Mouse (Mus musculus): ENCODE data around the gene Kcnk13. TPM values are rescaled to one million over a fixed set of nuclear protein-coding genes. Genes with fewer than 3 reads are reported as not detected.
A peak's percentile ranks its signal among the peaks of the same experiment; 100 is the strongest.

Kcnk13 gene
- total RNA-seq, 1 experiment, result 0.49 TPM

DNA sequence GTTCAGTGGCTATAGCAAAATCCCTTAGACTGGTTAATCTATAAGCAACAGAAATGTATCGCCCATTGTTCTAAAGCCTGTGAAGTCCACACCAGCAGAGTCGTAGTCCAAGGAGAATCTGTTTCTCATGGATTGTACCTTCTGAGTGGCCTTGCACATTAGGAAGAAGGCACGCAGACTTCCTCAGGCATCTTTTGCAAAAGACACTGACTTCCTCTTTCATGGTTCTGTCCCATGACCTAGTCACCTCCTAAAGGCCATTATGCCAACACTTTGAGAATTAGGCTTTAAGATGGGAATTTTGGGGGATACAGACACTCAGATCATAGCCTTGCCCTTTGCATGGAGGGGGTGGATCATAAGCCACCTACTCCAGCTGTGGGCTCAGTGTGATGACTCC is 48.5 kb downstream of the Kcnk13 start:
- 0 out of 4 replicates have a peak, but pooled peaks cover 0 to 2% of the 10 kb centered on the region in 2 experiments for H3K4me1 ChIP-seq (ENCODE audit: control insufficient read depth in 2 of 2, insufficient read depth in 2 of 2, low read length in 2 of 2, poor library complexity in 1 of 2)
- no peak for TF ChIP-seq ZNF384 (IDR thresholded peaks at IDR 0.05; ENCODE audit: low read depth, low read length)
- TF ChIP-seq HCFC1 (IDR thresholded peaks at IDR 0.05; ENCODE audit: borderline replicate concordance, insufficient read depth, low read length), result no peak
- no peak for TF ChIP-seq ZC3H11A (IDR thresholded peaks at IDR 0.05; ENCODE audit: borderline replicate concordance, low read depth, low read length)
- no peak for TF ChIP-seq CHD2 (IDR thresholded peaks at IDR 0.05; ENCODE audit: low read depth, low read length)
- TF ChIP-seq MAFK (IDR thresholded peaks at IDR 0.05; ENCODE audit: insufficient read depth, low read depth, low read length), result no peak
- no peak overlapping the region for H3K9ac ChIP-seq (ENCODE audit: insufficient read depth, low read depth, low read length, poor library complexity, severe bottlenecking)
- no peaks in the 10 kb centered on the region for H3K36me3 ChIP-seq (ENCODE audit: control insufficient read depth, insufficient read depth, low read length, poor library complexity, severe bottlenecking)
- H3K9me3 ChIP-seq (ENCODE audit: control insufficient read depth, insufficient read depth, low read depth, low read length), result no peaks in the 10 kb centered on the region
- no peak overlapping the region for H3K4me3 ChIP-seq (ENCODE audit: insufficient read depth in 1 of 2, low read depth in 1 of 2, low read length in 2 of 2, poor library complexity in 1 of 2, severe bottlenecking in 1 of 2)
- no peak overlapping the region for H3K27ac ChIP-seq (ENCODE audit: insufficient read depth, low read depth, low read length, poor library complexity, severe bottlenecking)
- in situ Hi-C loops (cut with MboI; ENCODE audit: low sequenced_read_pairs in 2 of 2, unreplicated experiment in 2 of 2), result no loop called here
- no peak for DNase-seq (ENCODE audit: low read depth, low spot score)

DNA sequence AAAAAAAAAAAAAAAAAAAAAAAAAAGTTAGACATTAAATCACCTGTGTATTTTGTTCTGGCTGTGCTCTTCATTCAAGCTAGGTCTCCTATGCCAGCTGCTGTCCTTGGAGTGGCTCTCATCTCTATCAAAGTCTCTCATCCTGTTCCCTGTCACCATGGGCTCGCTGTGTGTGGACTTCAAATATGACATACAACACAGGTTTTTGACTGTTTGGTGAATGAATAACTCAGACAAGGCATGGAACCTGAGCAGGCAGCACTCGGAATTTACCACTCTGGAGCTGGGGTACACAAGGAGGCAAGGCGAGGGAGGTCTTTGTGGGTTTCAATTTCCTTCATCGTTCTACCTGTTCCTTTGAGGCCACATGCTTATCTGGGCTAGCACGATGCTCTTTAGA is 50.8 kb downstream of the Kcnk13 start:
- no peak overlapping the region for H3K27ac ChIP-seq (ENCODE audit: insufficient read depth, low read depth, low read length, poor library complexity, severe bottlenecking)
- in situ Hi-C loops (cut with MboI; ENCODE audit: low sequenced_read_pairs in 2 of 2, unreplicated experiment in 2 of 2), result no loop called here
- H3K4me3 ChIP-seq (ENCODE audit: insufficient read depth in 1 of 2, low read depth in 1 of 2, low read length in 2 of 2, poor library complexity in 1 of 2, severe bottlenecking in 1 of 2), result no peak overlapping the region
- H3K9me3 ChIP-seq (ENCODE audit: control insufficient read depth, insufficient read depth, low read depth, low read length), result no peaks in the 10 kb centered on the region
- no peak overlapping the region for H3K9ac ChIP-seq (ENCODE audit: insufficient read depth, low read depth, low read length, poor library complexity, severe bottlenecking)
- H3K36me3 ChIP-seq (ENCODE audit: control insufficient read depth, insufficient read depth, low read length, poor library complexity, severe bottlenecking), result no peaks in the 10 kb centered on the region
- TF ChIP-seq ZC3H11A (IDR thresholded peaks at IDR 0.05; ENCODE audit: borderline replicate concordance, low read depth, low read length) (no peak), MAFK (IDR thresholded peaks at IDR 0.05; ENCODE audit: insufficient read depth, low read depth, low read length) (no peak), CHD2 (IDR thresholded peaks at IDR 0.05; ENCODE audit: low read depth, low read length) (no peak), HCFC1 (IDR thresholded peaks at IDR 0.05; ENCODE audit: borderline replicate concordance, insufficient read depth, low read length) (no peak), ZNF384 (IDR thresholded peaks at IDR 0.05; ENCODE audit: low read depth, low read length) (peak; percentile 49; the same call in 1 of the 2 replicates)
- DNase-seq (ENCODE audit: low read depth, low spot score), result no peak
- 0 out of 4 replicates have a peak, but pooled peaks cover 0 to 2% of the 10 kb centered on the region in 2 experiments for H3K4me1 ChIP-seq (ENCODE audit: control insufficient read depth in 2 of 2, insufficient read depth in 2 of 2, low read length in 2 of 2, poor library complexity in 1 of 2)

DNA sequence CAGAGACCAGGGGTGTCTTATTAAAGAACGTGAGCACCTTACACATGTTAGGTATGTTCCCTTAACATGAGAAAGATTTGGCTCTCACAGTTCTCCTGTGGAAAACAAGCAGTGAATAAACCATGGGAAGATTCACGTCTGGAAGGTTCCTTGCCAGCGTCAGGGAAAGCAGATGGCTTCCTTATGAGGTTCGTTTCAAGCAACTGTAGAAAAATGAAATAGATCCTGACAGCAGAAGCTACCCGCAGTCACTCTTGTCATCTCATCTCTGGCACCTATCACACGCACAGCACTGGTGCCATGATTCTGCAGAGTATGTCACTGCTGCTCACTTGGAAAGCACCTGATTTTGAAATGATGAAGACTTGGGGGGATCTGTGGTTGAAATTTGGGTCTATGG is 53.4 kb downstream of the Kcnk13 start:
- TF ChIP-seq MAFK (IDR thresholded peaks at IDR 0.05; ENCODE audit: insufficient read depth, low read depth, low read length) (no peak), CHD2 (IDR thresholded peaks at IDR 0.05; ENCODE audit: low read depth, low read length) (no peak), ZC3H11A (IDR thresholded peaks at IDR 0.05; ENCODE audit: borderline replicate concordance, low read depth, low read length) (no peak), HCFC1 (IDR thresholded peaks at IDR 0.05; ENCODE audit: borderline replicate concordance, insufficient read depth, low read length) (no peak), ZNF384 (IDR thresholded peaks at IDR 0.05; ENCODE audit: low read depth, low read length) (no peak)
- Histone ChIP-seq H3K36me3 (ENCODE audit: control insufficient read depth, insufficient read depth, low read length, poor library complexity, severe bottlenecking) (no peaks in the 10 kb centered on the region), H3K4me1 (ENCODE audit: control insufficient read depth in 2 of 2, insufficient read depth in 2 of 2, low read length in 2 of 2, poor library complexity in 1 of 2) (0 out of 4 replicates have a peak, but pooled peaks cover 0 to 2% of the 10 kb centered on the region in 2 experiments), H3K9me3 (ENCODE audit: control insufficient read depth, insufficient read depth, low read depth, low read length) (no peaks in the 10 kb centered on the region), H3K27ac (ENCODE audit: insufficient read depth, low read depth, low read length, poor library complexity, severe bottlenecking) (no peak overlapping the region), H3K9ac (ENCODE audit: insufficient read depth, low read depth, low read length, poor library complexity, severe bottlenecking) (no peak overlapping the region), H3K4me3 (ENCODE audit: insufficient read depth in 1 of 2, low read depth in 1 of 2, low read length in 2 of 2, poor library complexity in 1 of 2, severe bottlenecking in 1 of 2) (no peak overlapping the region)
- in situ Hi-C loops (cut with MboI; ENCODE audit: low sequenced_read_pairs in 2 of 2, unreplicated experiment in 2 of 2), result no loop called here
- DNase-seq (ENCODE audit: low read depth, low spot score), result no peak

DNA sequence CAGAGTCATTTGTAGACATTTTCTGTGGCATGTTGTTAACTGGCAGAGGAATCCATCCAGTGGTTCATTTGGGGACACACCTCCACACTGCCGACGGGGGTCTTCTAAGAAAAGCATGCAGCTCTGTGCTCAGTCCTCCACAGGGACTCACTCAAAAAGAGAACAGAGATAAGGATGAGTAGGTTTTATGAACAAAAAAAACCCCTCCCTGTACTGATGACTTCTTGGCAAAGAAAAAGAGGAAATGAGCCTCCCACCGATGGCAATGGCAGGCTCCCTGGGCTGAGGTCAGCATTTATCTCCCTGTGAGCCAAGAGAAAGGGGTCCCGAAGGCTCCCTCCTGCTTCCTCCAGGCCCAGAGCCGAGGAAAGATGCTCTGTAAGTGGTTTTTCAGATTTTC is 58.2 kb downstream of the Kcnk13 start:
- no peak overlapping the region for H3K4me3 ChIP-seq (ENCODE audit: insufficient read depth in 1 of 2, low read depth in 1 of 2, low read length in 2 of 2, poor library complexity in 1 of 2, severe bottlenecking in 1 of 2)
- H3K27ac ChIP-seq (ENCODE audit: insufficient read depth, low read depth, low read length, poor library complexity, severe bottlenecking), result no peak overlapping the region
- no peak overlapping the region for H3K9ac ChIP-seq (ENCODE audit: insufficient read depth, low read depth, low read length, poor library complexity, severe bottlenecking)
- H3K9me3 ChIP-seq (ENCODE audit: control insufficient read depth, insufficient read depth, low read depth, low read length), result no peaks in the 10 kb centered on the region
- no peaks in the 10 kb centered on the region for H3K4me1 ChIP-seq (ENCODE audit: control insufficient read depth in 2 of 2, insufficient read depth in 2 of 2, low read length in 2 of 2, poor library complexity in 1 of 2)
- TF ChIP-seq ZNF384 (IDR thresholded peaks at IDR 0.05; ENCODE audit: low read depth, low read length) (no peak), HCFC1 (IDR thresholded peaks at IDR 0.05; ENCODE audit: borderline replicate concordance, insufficient read depth, low read length) (no peak), CHD2 (IDR thresholded peaks at IDR 0.05; ENCODE audit: low read depth, low read length) (no peak), ZC3H11A (IDR thresholded peaks at IDR 0.05; ENCODE audit: borderline replicate concordance, low read depth, low read length) (no peak), MAFK (IDR thresholded peaks at IDR 0.05; ENCODE audit: insufficient read depth, low read depth, low read length) (no peak)
- H3K36me3 ChIP-seq (ENCODE audit: control insufficient read depth, insufficient read depth, low read length, poor library complexity, severe bottlenecking), result no peaks in the 10 kb centered on the region
- no peak for DNase-seq (ENCODE audit: low read depth, low spot score)
- in situ Hi-C loops (cut with MboI; ENCODE audit: low sequenced_read_pairs in 2 of 2, unreplicated experiment in 2 of 2), result no loop called here
